Mouse (Mus musculus): ENCODE data around the gene Cdk8. TPM values are rescaled to one million over a fixed set of nuclear protein-coding genes. Genes with fewer than 3 reads are reported as not detected.
A peak's percentile ranks its signal among the peaks of the same experiment; 100 is the strongest.

The Cdk8 gene
- polyA plus RNA-seq, 1 experiment: 31.7 TPM

DNA sequence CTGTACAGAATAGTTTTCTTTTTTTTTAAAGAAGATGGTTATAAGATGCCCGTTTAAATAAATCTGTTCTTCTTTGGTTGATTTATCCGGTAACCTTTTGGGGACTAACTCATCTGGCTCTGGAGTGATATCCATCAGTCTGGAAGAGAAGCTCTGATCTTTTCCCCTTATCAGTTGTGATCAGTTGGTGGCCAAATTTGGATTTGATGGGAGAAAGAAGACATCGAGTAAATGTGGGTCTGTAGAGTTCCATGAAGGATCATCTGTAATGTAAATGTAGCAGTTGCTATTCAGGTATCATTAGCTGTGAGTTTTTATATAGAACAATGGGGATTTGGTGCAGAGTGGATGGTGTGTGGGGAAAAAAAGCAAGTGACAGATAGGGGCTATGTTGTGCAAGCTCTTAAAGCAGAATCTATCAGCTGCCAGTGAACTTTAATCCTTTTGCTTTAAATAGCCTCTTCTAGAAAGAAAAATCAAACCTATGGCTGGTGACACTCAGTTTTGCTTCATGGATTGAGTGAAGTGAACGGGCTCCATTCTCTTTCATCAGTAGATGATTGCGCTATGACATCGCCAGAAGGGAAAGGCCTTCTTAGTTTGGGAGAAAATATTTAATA, 1.1 kb downstream of the Cdk8 start:
- Histone ChIP-seq H3K4me1 (ENCODE audit: control insufficient read depth, insufficient read depth, insufficient read length, low read length) (no peaks in the 10 kb centered on the region; the same call in 1 of the 2 replicates), H3K4me3 (ENCODE audit: low read depth, low read length) (peak overlapping the region; percentile 97), H3K36me3 (ENCODE audit: control insufficient read depth, insufficient read depth, low read length) (peaks cover 2% of the 10 kb centered on the region; the same call in 1 of the 2 replicates), H3K27ac (ENCODE audit: insufficient read depth, low read depth, low read length) (no peak overlapping the region; the same call in 1 of the 2 replicates), H3K27me3 (ENCODE audit: control insufficient read depth, insufficient read depth, low read length) (no peaks in the 10 kb centered on the region)
- TF ChIP-seq POLR2A (IDR thresholded peaks at IDR 0.05; ENCODE audit: low read depth, low read length) (no peak), CTCF (IDR thresholded peaks at IDR 0.05; ENCODE audit: extremely low read depth, insufficient read length, insufficient replicate concordance, low read depth, low read length) (no peak)
- 21% methylated on average over 6 of the region's 6 CpGs for WGBS

DNA sequence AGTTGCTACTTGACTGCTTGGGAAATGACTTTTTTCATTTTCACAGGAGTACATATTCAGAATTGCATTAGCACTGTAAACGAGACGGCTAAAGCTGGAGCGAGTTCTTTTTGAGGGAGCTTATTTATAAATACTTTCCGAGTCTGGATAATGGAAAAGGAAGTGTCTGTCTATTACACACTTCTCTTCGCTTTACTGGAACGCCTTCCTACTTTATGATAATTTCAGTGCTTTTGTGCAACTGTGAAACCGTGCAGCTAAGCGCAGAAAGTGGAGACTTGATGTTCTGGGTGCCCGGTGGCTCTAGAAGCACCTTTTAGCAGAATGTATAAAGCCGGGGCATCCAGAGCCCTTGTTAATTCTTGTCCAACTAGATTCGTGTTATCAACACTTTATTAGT, 1.8 kb downstream of the Cdk8 start:
- Histone ChIP-seq H3K27me3 (ENCODE audit: control insufficient read depth, insufficient read depth, low read length) (no peaks in the 10 kb centered on the region), H3K4me1 (ENCODE audit: control insufficient read depth, insufficient read depth, insufficient read length, low read length) (no peaks in the 10 kb centered on the region; the same call in 1 of the 2 replicates), H3K4me3 (ENCODE audit: low read depth, low read length) (no peak overlapping the region; the same call in 1 of the 2 replicates), H3K27ac (ENCODE audit: insufficient read depth, low read depth, low read length) (no peak overlapping the region), H3K36me3 (ENCODE audit: control insufficient read depth, insufficient read depth, low read length) (peaks cover 2% of the 10 kb centered on the region; the same call in 1 of the 2 replicates)
- TF ChIP-seq POLR2A (IDR thresholded peaks at IDR 0.05; ENCODE audit: low read depth, low read length): no peak
- TF ChIP-seq CTCF (IDR thresholded peaks at IDR 0.05; ENCODE audit: extremely low read depth, insufficient read length, insufficient replicate concordance, low read depth, low read length): no peak
- 27% methylated on average over 11 of the region's 11 CpGs for WGBS

DNA sequence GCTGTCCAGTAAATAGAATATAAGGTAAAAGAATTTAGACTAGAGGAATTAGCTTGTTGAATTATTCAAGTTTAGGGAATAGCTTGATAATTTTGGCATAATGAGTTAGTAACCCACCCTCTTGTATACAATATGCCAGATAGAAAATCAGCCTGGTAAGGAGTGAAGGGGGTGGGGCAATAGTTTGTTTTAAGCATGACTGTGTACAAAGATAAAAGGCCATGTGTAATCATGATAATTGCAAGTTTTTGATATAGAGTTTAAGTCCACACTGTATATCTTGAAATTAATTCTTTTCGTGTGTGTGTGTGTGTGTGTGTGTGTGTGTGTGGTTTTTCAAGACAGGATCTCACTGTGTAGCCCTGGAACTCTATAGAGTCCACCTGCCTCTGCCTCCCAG, 3.3 kb downstream of the Cdk8 start:
- TF ChIP-seq CTCF (IDR thresholded peaks at IDR 0.05; ENCODE audit: extremely low read depth, insufficient read length, insufficient replicate concordance, low read depth, low read length) (no peak), POLR2A (IDR thresholded peaks at IDR 0.05; ENCODE audit: low read depth, low read length) (no peak)
- WGBS: 14% methylated on average over 1 of the region's 1 CpGs

DNA sequence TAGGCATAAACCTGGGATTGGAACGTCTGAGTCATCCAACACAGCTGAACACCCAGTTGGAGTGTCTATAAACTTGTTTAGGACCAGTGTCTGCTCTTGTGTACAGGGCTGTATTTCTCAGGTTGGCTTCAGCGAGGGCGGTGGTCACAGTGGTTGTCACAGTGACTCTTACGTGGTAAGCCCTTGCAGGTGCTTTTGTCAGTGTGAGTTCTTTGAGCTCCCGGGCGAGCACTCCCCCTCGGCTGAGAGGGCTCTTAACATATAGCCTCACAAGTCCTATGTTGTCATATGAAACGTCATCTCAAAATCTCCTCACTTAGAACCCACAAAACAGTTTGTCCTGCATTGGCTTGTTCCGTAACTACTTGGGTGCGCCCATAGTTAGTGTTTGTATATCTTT, 7.2 kb downstream of the Cdk8 start:
- H3K27me3 ChIP-seq (ENCODE audit: control insufficient read depth, insufficient read depth, low read length): no peaks in the 10 kb centered on the region
- 78% methylated on average over 10 of the region's 10 CpGs for WGBS
- H3K4me1 ChIP-seq (ENCODE audit: control insufficient read depth, insufficient read depth, insufficient read length, low read length): no peaks in the 10 kb centered on the region
- peaks cover 5% of the 10 kb centered on the region for H3K36me3 ChIP-seq (ENCODE audit: control insufficient read depth, insufficient read depth, low read length)
- H3K27ac ChIP-seq (ENCODE audit: insufficient read depth, low read depth, low read length): no peak overlapping the region
- no peak for TF ChIP-seq CTCF (IDR thresholded peaks at IDR 0.05; ENCODE audit: extremely low read depth, insufficient read length, insufficient replicate concordance, low read depth, low read length)
- no peak for TF ChIP-seq POLR2A (IDR thresholded peaks at IDR 0.05; ENCODE audit: low read depth, low read length)
- H3K4me3 ChIP-seq (ENCODE audit: low read depth, low read length): no peak overlapping the region

More for the DNA sequence above, 3.3 kb downstream of the Cdk8 start:
- Histone ChIP-seq H3K4me1 (ENCODE audit: control insufficient read depth, insufficient read depth, insufficient read length, low read length) (no peaks in the 10 kb centered on the region; the same call in 1 of the 2 replicates), H3K27me3 (ENCODE audit: control insufficient read depth, insufficient read depth, low read length) (no peaks in the 10 kb centered on the region), H3K27ac (ENCODE audit: insufficient read depth, low read depth, low read length) (no peak overlapping the region), H3K4me3 (ENCODE audit: low read depth, low read length) (no peak overlapping the region), H3K36me3 (ENCODE audit: control insufficient read depth, insufficient read depth, low read length) (peaks cover 5% of the 10 kb centered on the region)

DNA sequence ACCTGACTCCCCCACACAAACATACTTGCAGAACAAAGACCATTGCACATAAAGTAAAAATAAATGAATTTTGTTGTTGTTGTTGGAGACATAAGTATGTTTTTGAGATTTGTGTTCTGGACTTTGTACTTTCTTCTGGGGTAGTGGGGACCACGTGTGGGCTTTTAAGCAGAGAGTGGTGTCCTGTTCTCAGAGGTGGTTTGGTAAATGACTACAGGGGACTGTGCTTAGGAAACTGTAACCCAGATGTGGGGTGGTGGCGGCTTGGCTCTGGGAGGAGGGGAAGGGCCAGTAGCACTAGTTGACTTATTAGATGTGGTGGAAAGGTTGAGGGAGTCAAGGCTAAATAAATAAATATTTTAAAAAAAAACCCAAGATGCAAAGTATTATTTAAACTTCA, 9.7 kb downstream of the Cdk8 start:
- Histone ChIP-seq H3K4me3 (ENCODE audit: low read depth, low read length) (no peak overlapping the region), H3K4me1 (ENCODE audit: control insufficient read depth, insufficient read depth, insufficient read length, low read length) (no peaks in the 10 kb centered on the region), H3K36me3 (ENCODE audit: control insufficient read depth, insufficient read depth, low read length) (peaks cover 3% of the 10 kb centered on the region), H3K27ac (ENCODE audit: insufficient read depth, low read depth, low read length) (no peak overlapping the region), H3K27me3 (ENCODE audit: control insufficient read depth, insufficient read depth, low read length) (no peaks in the 10 kb centered on the region)
- TF ChIP-seq CTCF (IDR thresholded peaks at IDR 0.05; ENCODE audit: extremely low read depth, insufficient read length, insufficient replicate concordance, low read depth, low read length) (no peak), POLR2A (IDR thresholded peaks at IDR 0.05; ENCODE audit: low read depth, low read length) (no peak)
- 87% methylated on average over 2 of the region's 2 CpGs for WGBS

DNA sequence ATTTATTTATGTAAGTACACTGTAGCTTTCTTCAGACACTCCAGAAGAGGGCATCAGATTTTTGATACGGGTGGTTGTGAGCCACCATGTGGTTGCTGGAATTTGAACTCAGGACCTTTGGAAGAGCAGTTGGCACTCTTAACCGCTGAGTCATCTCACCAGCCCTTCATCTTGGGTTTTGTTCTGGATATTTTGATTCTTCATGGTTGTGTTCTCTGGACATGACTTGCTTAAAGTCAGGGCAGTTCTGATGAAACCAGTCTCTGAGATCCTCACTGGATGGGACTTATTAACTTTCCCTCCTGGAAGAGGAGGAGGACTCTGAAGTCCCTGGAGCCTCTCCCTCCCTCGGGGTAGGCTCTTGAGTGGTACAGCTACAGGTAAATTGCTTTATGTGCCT, 10.2 kb downstream of the Cdk8 start:
- H3K4me3 ChIP-seq (ENCODE audit: low read depth, low read length): no peak overlapping the region
- 75% methylated on average over 3 of the region's 3 CpGs for WGBS
- TF ChIP-seq CTCF (IDR thresholded peaks at IDR 0.05; ENCODE audit: extremely low read depth, insufficient read length, insufficient replicate concordance, low read depth, low read length) (no peak), POLR2A (IDR thresholded peaks at IDR 0.05; ENCODE audit: low read depth, low read length) (no peak)
- no peaks in the 10 kb centered on the region for H3K27me3 ChIP-seq (ENCODE audit: control insufficient read depth, insufficient read depth, low read length)
- peaks cover 3% of the 10 kb centered on the region for H3K36me3 ChIP-seq (ENCODE audit: control insufficient read depth, insufficient read depth, low read length)
- no peaks in the 10 kb centered on the region for H3K4me1 ChIP-seq (ENCODE audit: control insufficient read depth, insufficient read depth, insufficient read length, low read length)
- H3K27ac ChIP-seq (ENCODE audit: insufficient read depth, low read depth, low read length): no peak overlapping the region

DNA sequence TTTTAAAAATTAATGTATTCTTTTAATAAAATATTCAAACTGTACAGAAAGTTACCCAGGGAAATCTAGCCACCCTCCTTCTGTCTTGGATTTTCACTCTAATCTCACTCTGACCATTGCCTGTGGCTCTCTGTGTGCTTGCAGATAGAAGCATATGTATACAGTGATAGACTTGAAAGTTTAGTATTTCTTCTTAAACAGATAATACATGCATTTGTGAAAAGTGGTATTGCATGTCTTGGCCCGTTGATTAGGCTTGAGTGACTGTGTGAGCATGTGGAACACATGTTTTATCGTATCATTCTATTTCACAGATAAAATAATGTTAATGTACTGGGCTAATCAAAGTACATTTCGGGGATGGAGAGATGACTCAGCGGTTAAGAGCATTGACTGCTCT, 14.2 kb downstream of the Cdk8 start:
- H3K36me3 ChIP-seq (ENCODE audit: control insufficient read depth, insufficient read depth, low read length): no peaks in the 10 kb centered on the region
- H3K4me3 ChIP-seq (ENCODE audit: low read depth, low read length): no peak overlapping the region
- no peak overlapping the region for H3K27ac ChIP-seq (ENCODE audit: insufficient read depth, low read depth, low read length)
- no peaks in the 10 kb centered on the region for H3K27me3 ChIP-seq (ENCODE audit: control insufficient read depth, insufficient read depth, low read length)
- TF ChIP-seq CTCF (IDR thresholded peaks at IDR 0.05; ENCODE audit: extremely low read depth, insufficient read length, insufficient replicate concordance, low read depth, low read length) (no peak), POLR2A (IDR thresholded peaks at IDR 0.05; ENCODE audit: low read depth, low read length) (no peak)
- H3K4me1 ChIP-seq (ENCODE audit: control insufficient read depth, insufficient read depth, insufficient read length, low read length): peaks cover 11% of the 10 kb centered on the region
- 77% methylated on average over 4 of the region's 4 CpGs for WGBS
